Mouse (Mus musculus): ENCODE measurements at regions not wholly inside any gene's neighbourhood (a gene's known extent, or its start where the extent isn't known, plus 50 kb on each side); places are given as distances from the start of the nearest gene placed in this dataset.
A peak's percentile ranks its signal among the peaks of the same experiment; 100 is the strongest.

- ATAC-seq (replicated peaks; ENCODE audit: low FRiP score) = no peak
- no peaks in the 10 kb centered on the region for H3K4me1 ChIP-seq
- no peak overlapping the region for H3K4me3 ChIP-seq (replicated peaks)
- no peak overlapping the region for H3K9ac ChIP-seq
- no peaks in the 10 kb centered on the region for H3K36me3 ChIP-seq
- 5% methylated on average over 7 of the region's 7 CpGs for WGBS
- no peak overlapping the region for H3K27ac ChIP-seq
- peaks cover 75% of the 10 kb centered on the region for H3K27me3 ChIP-seq
- H3K4me2 ChIP-seq = no peak overlapping the region
- no peaks in the 10 kb centered on the region for H3K9me3 ChIP-seq (replicated peaks)
Measured at GRCm38 (mm10) chr1:77978696-77979095, 218.2 kb downstream of the Pax3 start.

GRCm38 (mm10) chr1:77975941-77976340 lies 221.0 kb downstream of the Pax3 start:
- Histone ChIP-seq H3K9ac (no peak overlapping the region), H3K27ac (no peak overlapping the region), H3K4me3 (replicated peaks) (no peak overlapping the region), H3K4me2 (no peak overlapping the region), H3K9me3 (replicated peaks) (no peaks in the 10 kb centered on the region), H3K27me3 (peaks cover 63% of the 10 kb centered on the region), H3K4me1 (0 out of 2 replicates have a peak, but pooled peaks cover 3% of the 10 kb centered on the region), H3K36me3 (no peaks in the 10 kb centered on the region)
- no peak for ATAC-seq (replicated peaks; ENCODE audit: low FRiP score)
- 94% methylated on average over 18 of the region's 18 CpGs for whole genome bisulfite sequencing

GRCm38 (mm10) chr1:77972301-77972717 lies 224.6 kb downstream of the Pax3 start:
- Histone ChIP-seq H3K27me3 (peaks cover 39% of the 10 kb centered on the region), H3K9ac (no peak overlapping the region), H3K4me1 (0 out of 2 replicates have a peak, but pooled peaks cover 3% of the 10 kb centered on the region), H3K9me3 (replicated peaks) (no peaks in the 10 kb centered on the region), H3K4me3 (replicated peaks) (no peak overlapping the region), H3K27ac (no peak overlapping the region), H3K36me3 (no peaks in the 10 kb centered on the region), H3K4me2 (peak overlapping the region; percentile 43; the same call in 1 of the 2 replicates)
- 14% methylated on average over 9 of the region's 9 CpGs for WGBS
- no peak for ATAC-seq (replicated peaks; ENCODE audit: low FRiP score)

GRCm38 (mm10) chr1:77964656-77965335 lies 232.1 kb downstream of the Pax3 start:
- Histone ChIP-seq H3K4me1 (no peaks in the 10 kb centered on the region), H3K4me2 (no peak overlapping the region), H3K9me3 (replicated peaks) (no peaks in the 10 kb centered on the region), H3K27ac (no peak overlapping the region), H3K4me3 (replicated peaks) (no peak overlapping the region), H3K27me3 (no peaks in the 10 kb centered on the region), H3K36me3 (no peaks in the 10 kb centered on the region), H3K9ac (no peak overlapping the region)
- WGBS = 40% methylated on average over 3 of the region's 3 CpGs
- ATAC-seq (replicated peaks; ENCODE audit: low FRiP score) = no peak

- Histone ChIP-seq H3K36me3 (no peaks in the 10 kb centered on the region), H3K9ac (no peak overlapping the region), H3K4me3 (replicated peaks) (no peak overlapping the region), H3K27ac (no peak overlapping the region), H3K9me3 (replicated peaks) (no peaks in the 10 kb centered on the region), H3K27me3 (no peaks in the 10 kb centered on the region), H3K4me2 (no peak overlapping the region), H3K4me1 (no peaks in the 10 kb centered on the region)
- no peak for ATAC-seq (replicated peaks; ENCODE audit: low FRiP score)
- 86% methylated on average over 1 of the region's 1 CpGs for WGBS
Measured at GRCm38 (mm10) chr1:77959309-77959708, 237.6 kb downstream of the Pax3 start.

- 73% methylated on average over 8 of the region's 8 CpGs for WGBS
- no peak overlapping the region for H3K4me3 ChIP-seq (replicated peaks)
- no peak for ATAC-seq (replicated peaks; ENCODE audit: low FRiP score)
- H3K9ac ChIP-seq = no peak overlapping the region
- no peaks in the 10 kb centered on the region for H3K36me3 ChIP-seq
- no peak overlapping the region for H3K27ac ChIP-seq
- H3K27me3 ChIP-seq = peaks cover 4% of the 10 kb centered on the region; the same call in 1 of the 2 replicates
- no peaks in the 10 kb centered on the region for H3K4me1 ChIP-seq
- H3K9me3 ChIP-seq (replicated peaks) = no peaks in the 10 kb centered on the region
- no peak overlapping the region for H3K4me2 ChIP-seq
Measured at GRCm38 (mm10) chr1:77957156-77957767, 239.7 kb downstream of the Pax3 start.

- no peak overlapping the region for H3K4me2 ChIP-seq
- WGBS = 78% methylated on average over 2 of the region's 2 CpGs
Measured at GRCm38 (mm10) chr1:77947894-77948293, 249.0 kb downstream of the Pax3 start.

GRCm38 (mm10) chr1:77944327-77944645 lies 252.6 kb downstream of the Pax3 start:
- H3K36me3 ChIP-seq = no peaks in the 10 kb centered on the region
- H3K27me3 ChIP-seq = peaks cover 9% of the 10 kb centered on the region; the same call in 1 of the 2 replicates
- no peak overlapping the region for H3K9ac ChIP-seq
- no peak overlapping the region for H3K27ac ChIP-seq
- no peak overlapping the region for H3K4me3 ChIP-seq (replicated peaks)
- no peak for ATAC-seq (replicated peaks; ENCODE audit: low FRiP score)
- no peak overlapping the region for H3K4me2 ChIP-seq
- no peaks in the 10 kb centered on the region for H3K9me3 ChIP-seq (replicated peaks)
- 70% methylated on average over 2 of the region's 2 CpGs for WGBS
- H3K4me1 ChIP-seq = no peaks in the 10 kb centered on the region

More at GRCm38 (mm10) chr1:77947894-77948293, 249.0 kb downstream of the Pax3 start:
- no peaks in the 10 kb centered on the region for H3K4me1 ChIP-seq
- H3K27me3 ChIP-seq = peaks cover 16% of the 10 kb centered on the region; the same call in 1 of the 2 replicates
- no peak overlapping the region for H3K27ac ChIP-seq
- H3K4me3 ChIP-seq (replicated peaks) = no peak overlapping the region
- H3K36me3 ChIP-seq = no peaks in the 10 kb centered on the region
- H3K9ac ChIP-seq = no peak overlapping the region
- H3K9me3 ChIP-seq (replicated peaks) = no peaks in the 10 kb centered on the region
- no peak for ATAC-seq (replicated peaks; ENCODE audit: low FRiP score)

GRCm38 (mm10) chr1:77943633-77944326 lies 253.2 kb downstream of the Pax3 start:
- H3K4me1 ChIP-seq = no peaks in the 10 kb centered on the region
- no peak overlapping the region for H3K4me3 ChIP-seq (replicated peaks)
- H3K9me3 ChIP-seq (replicated peaks) = no peaks in the 10 kb centered on the region
- ATAC-seq (replicated peaks; ENCODE audit: low FRiP score) = no peak
- H3K36me3 ChIP-seq = no peaks in the 10 kb centered on the region
- no peak overlapping the region for H3K4me2 ChIP-seq
- H3K27ac ChIP-seq = no peak overlapping the region
- no peak overlapping the region for H3K9ac ChIP-seq
- peaks cover 9% of the 10 kb centered on the region; the same call in 1 of the 2 replicates for H3K27me3 ChIP-seq
- WGBS = 64% methylated on average over 14 of the region's 14 CpGs

GRCm38 (mm10) chr1:77943101-77943500 lies 253.8 kb downstream of the Pax3 start:
- no peak for ATAC-seq (replicated peaks; ENCODE audit: low FRiP score)
- no peak overlapping the region for H3K9ac ChIP-seq
- H3K9me3 ChIP-seq (replicated peaks) = no peaks in the 10 kb centered on the region
- H3K27me3 ChIP-seq = peaks cover 7% of the 10 kb centered on the region; the same call in 1 of the 2 replicates
- no peaks in the 10 kb centered on the region for H3K36me3 ChIP-seq
- H3K4me2 ChIP-seq = no peak overlapping the region
- 4% methylated on average over 5 of the region's 5 CpGs for WGBS
- H3K27ac ChIP-seq = no peak overlapping the region
- H3K4me1 ChIP-seq = no peaks in the 10 kb centered on the region
- H3K4me3 ChIP-seq (replicated peaks) = no peak overlapping the region

GRCm38 (mm10) chr1:77933095-77933766 lies 263.7 kb downstream of the Pax3 start:
- Histone ChIP-seq H3K36me3 (no peaks in the 10 kb centered on the region), H3K9ac (no peak overlapping the region), H3K4me1 (0 out of 2 replicates have a peak, but pooled peaks cover 4% of the 10 kb centered on the region), H3K4me3 (replicated peaks) (no peak overlapping the region), H3K27me3 (no peaks in the 10 kb centered on the region), H3K27ac (no peak overlapping the region), H3K9me3 (replicated peaks) (no peaks in the 10 kb centered on the region), H3K4me2 (no peak overlapping the region)
- no peak; the same call in 1 of the 2 replicates for ATAC-seq (replicated peaks; ENCODE audit: low FRiP score)
- 56% methylated on average over 6 of the region's 6 CpGs for WGBS

- Histone ChIP-seq H3K36me3 (no peaks in the 10 kb centered on the region), H3K9me3 (replicated peaks) (no peaks in the 10 kb centered on the region), H3K9ac (no peak overlapping the region), H3K4me2 (no peak overlapping the region), H3K4me3 (replicated peaks) (no peak overlapping the region), H3K27me3 (no peaks in the 10 kb centered on the region), H3K4me1 (0 out of 2 replicates have a peak, but pooled peaks cover 4% of the 10 kb centered on the region), H3K27ac (no peak overlapping the region)
- no peak for ATAC-seq (replicated peaks; ENCODE audit: low FRiP score)
- 84% methylated on average over 5 of the region's 5 CpGs for WGBS
Measured at GRCm38 (mm10) chr1:77932226-77932625, 264.7 kb downstream of the Pax3 start.

All from kidney, embryonic 15.5 days (tissue).